Mouse (Mus musculus): Measurements from ENCODE around the gene Adam6b. TPM values are rescaled to one million over a fixed set of nuclear protein-coding genes. Genes with fewer than 3 reads are reported as not detected.

The Adam6b gene
- 1.4 to 1.8 TPM (median 1.6 TPM) in 4 replicates for total RNA-seq (2023; ENCODE audit: inconsistent age)

GRCm38 (mm10) chr12:113489211-113489610 lies at the start of gene Adam6b:
Adam6b (plus strand) TSS chr12:113489511.

Other genes starting within 250 kb of the Adam6b start
- not detected in 4 replicates for gene Adam6a, start 54.4 kb downstream of the Adam6b start, total RNA-seq (2023; ENCODE audit: inconsistent age)

Measured in B cell, adult (primary cell).